Mouse (Mus musculus) cerebellum, adult 2 months (tissue): ENCODE measurements around the gene Plcb4. TPM values are rescaled to one million over a fixed set of nuclear protein-coding genes. Genes with fewer than 3 reads are reported as not detected.
A peak's percentile ranks its signal among the peaks of the same experiment; 100 is the strongest.

Experiments
- DNase-seq, 2 experiments: peaks; one replicate each; pipeline ENCODE4 v3.0.0; 2021
- H3K27ac ChIP-seq: fragments of 200-500 bp; 2 replicates; pipeline ENCODE4 v1.5.1; 2012; ENCODE audit warnings: low read length, control low read depth, inconsistent platforms; ENCODE audit not compliant: insufficient read depth
- H3K27me3 ChIP-seq: fragments of 200-500 bp; 2 replicates; pipeline ENCODE4 v1.6.1; 2012; ENCODE audit warnings: inconsistent platforms, mild to moderate bottlenecking, low read length, moderate library complexity; ENCODE audit not compliant: control insufficient read depth, insufficient read depth
- H3K4me1 ChIP-seq: fragments of 200-500 bp; 2 replicates; pipeline ENCODE4 v1.6.1; 2011; ENCODE audit warnings: low read length; ENCODE audit not compliant: control insufficient read depth, insufficient read depth
- H3K4me3 ChIP-seq: fragments of 200-500 bp; replicated peaks from 2 replicates; pipeline ENCODE3; 2011; ENCODE audit warnings: mild to moderate bottlenecking, low read depth, low read length, control low read depth; ENCODE audit not compliant: insufficient read depth
- CTCF ChIP-seq: fragments of 200-500 bp; IDR thresholded peaks from 2 replicates; pipeline ENCODE4 v1.5.1; 2011; ENCODE audit warnings: low read depth, mild to moderate bottlenecking, control low read depth, low read length, moderate library complexity, borderline replicate concordance; ENCODE audit not compliant: insufficient read depth
- POLR2A ChIP-seq: fragments of 200-500 bp; IDR thresholded peaks from 2 replicates; pipeline ENCODE4 v1.6.1; 2011; ENCODE audit warnings: low read length, control low read depth, borderline replicate concordance; ENCODE audit not compliant: insufficient read depth
- WGBS: fragments of 180-500 bp; shearing (Covaris S2); methylation state at CpG from one replicate; pipeline ENCODE4 v1.1.7; 2018; 5-methylcytosine and 5-hydroxymethylcytosine counted together
- polyA plus RNA-seq: library from polyadenylated mRNA; depleted of rRNA; stranded (reverse); fragments of >200 nt; gene quantifications from 2 replicates; pipeline ENCODE4 v1.2.3, GENCODE M21; 2012

Gene Plcb4
- polyA plus RNA-seq, 1 experiment: 166 TPM

- Histone ChIP-seq H3K27ac (no peak overlapping the region), H3K4me1 (no peaks in the 10 kb centered on the region; the same call in 1 of the 2 replicates), H3K27me3 (no peaks in the 10 kb centered on the region), H3K4me3 (no peak overlapping the region)
- WGBS: 85% methylated on average over 13 of the region's 13 CpGs
- DNase-seq: no peak
- TF ChIP-seq POLR2A: no peak
- no peak for TF ChIP-seq CTCF
Measured at GRCm38 (mm10) chr2:135954760-135955548, 296.1 kb downstream of the Plcb4 start.

DNA sequence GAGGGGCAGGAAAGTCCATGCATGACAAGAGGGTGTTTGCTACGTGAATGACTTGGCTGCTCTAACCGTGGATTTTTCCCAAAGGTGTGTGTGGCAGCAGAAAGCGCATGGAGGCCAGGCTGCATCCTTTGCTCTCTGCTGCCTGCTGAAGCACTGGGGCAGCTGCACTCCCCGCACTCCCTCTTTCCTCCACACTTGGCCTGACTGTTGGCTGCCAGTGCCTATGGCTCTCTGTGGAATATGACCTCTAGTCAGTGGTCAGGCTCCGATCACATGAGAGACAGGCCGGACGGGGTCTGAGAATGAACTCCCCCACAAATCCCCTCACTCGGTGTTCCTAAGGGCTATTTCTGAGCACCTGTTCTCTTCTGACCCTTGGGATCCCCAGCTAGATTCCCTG, 297.0 kb downstream of the Plcb4 start:
- TF ChIP-seq POLR2A (no peak), CTCF (no peak)
- no peak overlapping the region for H3K27ac ChIP-seq
- H3K4me1 ChIP-seq: no peaks in the 10 kb centered on the region; the same call in 1 of the 2 replicates
- H3K4me3 ChIP-seq: no peak overlapping the region
- no peaks in the 10 kb centered on the region for H3K27me3 ChIP-seq
- DNase-seq: no peak
- WGBS: 68% methylated on average over 8 of the region's 8 CpGs

- H3K4me3 ChIP-seq: no peak overlapping the region
- peak; percentile 60 to 74 for DNase-seq
- H3K27me3 ChIP-seq: no peaks in the 10 kb centered on the region
- TF ChIP-seq CTCF (peak; percentile 95), POLR2A (no peak)
- H3K27ac ChIP-seq: no peak overlapping the region
- no peaks in the 10 kb centered on the region; the same call in 1 of the 2 replicates for H3K4me1 ChIP-seq
- WGBS: 33% methylated on average over 7 of the region's 7 CpGs
Measured at GRCm38 (mm10) chr2:135957689-135958088, 298.9 kb downstream of the Plcb4 start.

GRCm38 (mm10) chr2:135958453-135958852, 299.6 kb downstream of the Plcb4 start:
- Histone ChIP-seq H3K27me3 (no peaks in the 10 kb centered on the region), H3K4me3 (no peak overlapping the region), H3K27ac (no peak overlapping the region), H3K4me1 (no peaks in the 10 kb centered on the region; the same call in 1 of the 2 replicates)
- WGBS: 93% methylated on average over 17 of the region's 17 CpGs
- DNase-seq: no peak
- TF ChIP-seq CTCF: no peak
- no peak for TF ChIP-seq POLR2A

DNA sequence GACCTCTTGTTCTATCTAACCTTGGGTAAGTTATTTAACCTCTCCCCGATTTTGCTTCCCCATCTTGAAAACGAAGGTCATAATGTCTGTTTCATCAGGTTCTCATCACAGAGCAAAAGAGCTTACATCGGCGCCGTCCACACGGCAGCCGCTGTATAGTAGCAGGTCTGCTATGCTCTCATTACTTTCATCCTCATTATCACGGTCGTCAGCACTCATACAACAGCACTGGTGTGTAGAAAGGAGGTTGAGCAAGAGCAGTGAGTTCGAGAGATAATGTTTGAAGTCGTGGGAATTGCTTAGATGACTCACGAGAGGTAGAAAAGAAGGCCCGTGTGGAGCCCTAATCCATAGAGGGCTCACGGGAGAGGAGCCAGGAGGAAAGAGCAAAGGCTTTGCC, 304.3 kb downstream of the Plcb4 start:
- H3K27me3 ChIP-seq: no peaks in the 10 kb centered on the region
- TF ChIP-seq POLR2A: no peak
- no peak for TF ChIP-seq CTCF
- no peak for DNase-seq
- H3K4me1 ChIP-seq: peaks cover 11% of the 10 kb centered on the region; the same call in 1 of the 2 replicates
- 82% methylated on average over 14 of the region's 14 CpGs for WGBS
- no peak overlapping the region for H3K4me3 ChIP-seq
- H3K27ac ChIP-seq: no peak overlapping the region

DNA sequence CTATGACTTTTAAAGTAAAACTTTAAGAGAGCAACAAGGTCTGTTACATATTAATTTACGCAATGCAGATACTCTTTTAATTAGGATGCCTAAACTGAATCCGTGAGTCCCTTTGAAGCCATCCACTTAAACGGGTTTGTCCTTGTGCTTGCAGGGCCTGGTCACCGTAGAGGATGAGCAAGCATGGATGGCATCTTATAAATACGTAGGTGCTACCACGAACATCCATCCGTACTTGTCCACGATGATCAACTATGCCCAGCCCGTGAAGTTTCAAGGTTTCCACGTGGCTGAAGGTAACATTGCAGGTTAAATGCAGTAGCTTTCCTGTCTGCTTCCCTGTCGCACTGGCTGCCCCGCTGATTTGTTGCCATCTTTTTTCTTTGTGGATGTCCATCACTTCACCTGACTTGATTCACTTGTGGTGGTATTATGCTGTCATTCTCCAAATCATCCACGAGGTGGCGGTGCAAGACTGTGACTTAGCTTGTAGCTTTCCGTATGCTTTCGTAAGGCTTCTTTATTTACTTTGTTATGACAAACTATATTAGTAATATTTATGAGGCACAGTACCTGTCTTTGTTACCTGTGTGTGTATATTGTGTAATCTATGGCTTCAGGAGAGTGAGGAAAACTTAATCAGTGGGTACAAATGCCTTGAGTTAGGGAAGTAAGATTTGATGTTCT, 308.2 kb downstream of the Plcb4 start:
- peak; percentile 62 to 64 for DNase-seq
- no peak overlapping the region for H3K4me3 ChIP-seq
- no peak overlapping the region for H3K27ac ChIP-seq
- 55% methylated on average over 16 of the region's 16 CpGs for WGBS
- no peak for TF ChIP-seq POLR2A
- peak; percentile 60; the same call in 1 of the 2 replicates for TF ChIP-seq CTCF
- H3K27me3 ChIP-seq: no peaks in the 10 kb centered on the region
- H3K4me1 ChIP-seq: peaks cover 14% of the 10 kb centered on the region; the same call in 1 of the 2 replicates

- no peak overlapping the region for H3K4me3 ChIP-seq
- 10% methylated on average over 12 of the region's 12 CpGs for WGBS
- peak; percentile 68 to 85 for DNase-seq
- peak overlapping the region; percentile 56 for H3K27ac ChIP-seq
- no peaks in the 10 kb centered on the region for H3K27me3 ChIP-seq
- TF ChIP-seq CTCF: no peak
- peaks cover 14% of the 10 kb centered on the region; the same call in 1 of the 2 replicates for H3K4me1 ChIP-seq
Measured at GRCm38 (mm10) chr2:135968159-135968558, 309.3 kb downstream of the Plcb4 start.

DNA sequence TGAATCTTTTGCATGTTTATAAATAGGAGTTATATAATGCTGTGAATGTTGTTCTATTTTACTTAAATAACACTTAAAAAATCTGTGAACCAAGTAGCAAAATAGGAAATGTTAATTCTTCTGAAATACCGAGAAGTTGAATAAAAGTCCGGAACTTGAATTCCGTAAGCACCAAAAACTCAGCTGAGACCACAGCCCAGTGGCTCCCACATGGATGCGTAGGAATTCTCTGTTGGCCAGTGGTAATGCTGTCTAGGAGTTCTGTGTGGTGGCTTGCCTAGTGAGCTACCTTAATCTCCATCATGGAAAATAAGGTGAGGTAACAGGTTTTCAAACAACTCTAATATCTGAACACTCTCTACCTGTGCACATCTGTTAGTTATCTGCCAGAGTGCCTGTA, 312.1 kb downstream of the Plcb4 start:
- peaks cover 16% of the 10 kb centered on the region; the same call in 1 of the 2 replicates for H3K4me1 ChIP-seq
- H3K27ac ChIP-seq: no peak overlapping the region
- 95% methylated on average over 4 of the region's 4 CpGs for WGBS
- no peaks in the 10 kb centered on the region for H3K27me3 ChIP-seq
- DNase-seq: no peak
- no peak overlapping the region for H3K4me3 ChIP-seq
- TF ChIP-seq CTCF (no peak), POLR2A (no peak)
